Mouse (Mus musculus) kidney, postnatal 25 days (tissue): ENCODE measurements around the gene Palm3.

ENCODE experiments used
- DNase-seq, 2 experiments: peaks; one replicate each; pipeline ENCODE4 v3.0.0; 2021; ENCODE audit warnings: mixed read lengths in 2 of 2

Palm3 gene

DNA sequence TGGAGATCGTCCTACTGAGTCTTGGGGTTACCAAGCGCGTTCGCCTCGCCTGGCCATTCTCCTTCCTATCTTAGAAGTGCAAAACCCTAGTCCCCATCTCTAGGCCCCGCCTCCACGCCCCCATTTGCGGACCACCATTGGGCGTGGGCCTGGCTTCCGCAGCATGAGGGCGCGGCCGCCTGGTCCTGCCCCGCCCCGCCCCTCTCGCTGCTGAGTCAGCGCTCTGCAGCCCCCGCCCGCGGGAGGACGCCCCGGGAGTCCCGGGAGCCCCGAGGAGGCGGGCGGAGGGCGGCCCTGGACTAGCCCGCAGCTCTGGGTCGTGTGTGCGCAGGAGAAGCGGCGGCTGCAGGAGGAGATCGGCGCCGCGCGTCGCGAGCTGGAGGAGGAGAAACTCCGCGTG lies 4.6 kb downstream of the Palm3 start:
- peak in 1 of 2 experiments; percentile 32 for DNase-seq

DNA sequence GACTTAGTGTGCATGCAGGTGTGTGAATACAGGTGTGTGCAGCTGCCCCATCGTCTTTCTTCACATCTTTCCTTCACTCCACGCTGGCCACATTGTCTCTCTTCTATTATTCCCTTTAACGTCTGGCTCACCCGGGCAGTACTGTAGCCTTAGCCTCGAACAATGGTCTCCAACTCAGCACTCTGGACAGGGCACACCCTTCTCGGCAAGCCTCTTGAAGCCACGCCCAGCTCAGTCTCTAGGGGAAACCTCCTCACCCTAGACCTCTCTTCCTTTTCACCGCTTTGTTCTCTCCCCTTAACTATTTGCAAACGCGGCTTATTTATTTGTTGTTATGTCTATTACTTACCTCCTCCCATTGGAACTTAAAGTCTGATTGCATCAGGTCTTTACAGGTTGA lies 6.2 kb downstream of the Palm3 start:
- DNase-seq: no peak

DNA sequence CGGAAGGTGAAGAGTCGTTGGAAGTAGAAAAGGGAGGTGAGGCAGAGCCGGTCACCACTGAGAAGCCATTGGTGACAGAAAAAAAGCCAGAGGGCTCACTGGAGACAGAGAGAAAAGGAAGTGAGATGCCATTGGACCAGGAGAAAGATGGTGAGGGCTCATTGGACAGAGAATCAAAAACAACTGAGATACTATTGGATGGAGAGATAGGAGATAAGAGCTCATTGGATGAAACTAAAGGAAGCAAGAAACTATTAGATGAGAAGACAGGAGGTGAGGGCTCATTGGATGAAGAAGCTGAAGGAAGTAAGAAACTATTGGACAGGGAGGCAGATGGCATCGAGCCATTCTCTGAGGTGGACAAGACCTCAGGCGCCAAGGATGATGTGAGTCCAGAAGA lies 8.0 kb downstream of the Palm3 start:
- no peak for DNase-seq

DNA sequence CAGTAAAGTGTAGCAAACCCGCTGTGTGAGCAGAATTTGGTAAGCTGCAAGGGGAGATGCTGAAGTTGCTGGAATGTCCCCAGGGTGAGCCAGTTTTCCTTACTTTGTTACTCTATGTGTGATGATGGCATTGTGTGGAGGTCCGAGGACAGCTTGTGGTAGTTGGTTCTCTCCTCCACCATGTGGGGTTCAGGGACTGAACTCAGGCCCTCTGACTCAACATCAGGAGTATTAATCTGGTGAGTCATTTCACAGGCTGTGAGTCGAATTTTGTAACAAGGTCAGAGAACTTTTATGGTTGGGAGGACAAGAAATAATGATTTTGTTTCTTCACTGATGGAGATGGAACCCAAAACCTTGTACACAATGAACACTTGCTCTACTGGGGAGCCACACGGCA lies 11.5 kb downstream of the Palm3 start:
- no peak for DNase-seq

DNA sequence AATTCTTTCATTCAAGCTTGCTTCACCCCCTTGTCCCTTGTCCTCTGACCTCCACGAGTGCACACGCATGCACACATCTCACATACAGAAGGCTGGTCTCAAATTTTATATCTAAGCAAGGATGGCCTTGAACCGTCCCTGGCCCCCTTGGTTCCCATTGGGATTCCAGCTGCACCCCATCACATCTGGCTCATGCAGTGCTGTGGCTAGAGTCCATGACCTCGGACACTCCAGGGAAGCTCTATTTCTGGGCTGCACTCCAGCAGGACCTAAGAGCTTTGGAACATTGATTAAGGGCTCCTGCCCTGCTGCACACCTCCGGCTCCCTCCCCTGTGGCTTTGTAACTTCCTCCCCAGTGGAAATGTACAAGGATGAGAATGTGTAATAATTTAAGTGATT lies 16.7 kb downstream of the Palm3 start:
- peak; percentile 32 to 58 for DNase-seq

DNA sequence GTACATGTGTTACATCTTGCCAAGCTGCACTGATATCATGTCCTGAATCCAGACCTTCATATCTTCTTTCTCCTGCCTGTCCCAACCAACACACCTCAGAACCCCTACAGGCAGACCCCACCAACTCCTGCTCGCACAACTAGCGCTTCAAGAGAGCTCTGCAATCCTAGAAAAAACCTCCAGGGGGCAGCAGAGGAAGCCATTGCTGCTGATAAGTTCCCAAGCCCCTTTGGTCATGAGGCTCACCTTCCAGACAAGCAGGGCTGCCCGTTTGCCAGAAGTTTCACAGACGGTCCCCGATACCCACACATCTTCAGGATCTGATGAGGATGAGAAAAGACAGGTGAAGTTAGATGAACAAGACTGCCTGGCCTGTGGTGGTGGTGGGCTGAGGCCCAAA lies 17.8 kb downstream of the Palm3 start:
- peak; percentile 73 to 85 for DNase-seq

DNA sequence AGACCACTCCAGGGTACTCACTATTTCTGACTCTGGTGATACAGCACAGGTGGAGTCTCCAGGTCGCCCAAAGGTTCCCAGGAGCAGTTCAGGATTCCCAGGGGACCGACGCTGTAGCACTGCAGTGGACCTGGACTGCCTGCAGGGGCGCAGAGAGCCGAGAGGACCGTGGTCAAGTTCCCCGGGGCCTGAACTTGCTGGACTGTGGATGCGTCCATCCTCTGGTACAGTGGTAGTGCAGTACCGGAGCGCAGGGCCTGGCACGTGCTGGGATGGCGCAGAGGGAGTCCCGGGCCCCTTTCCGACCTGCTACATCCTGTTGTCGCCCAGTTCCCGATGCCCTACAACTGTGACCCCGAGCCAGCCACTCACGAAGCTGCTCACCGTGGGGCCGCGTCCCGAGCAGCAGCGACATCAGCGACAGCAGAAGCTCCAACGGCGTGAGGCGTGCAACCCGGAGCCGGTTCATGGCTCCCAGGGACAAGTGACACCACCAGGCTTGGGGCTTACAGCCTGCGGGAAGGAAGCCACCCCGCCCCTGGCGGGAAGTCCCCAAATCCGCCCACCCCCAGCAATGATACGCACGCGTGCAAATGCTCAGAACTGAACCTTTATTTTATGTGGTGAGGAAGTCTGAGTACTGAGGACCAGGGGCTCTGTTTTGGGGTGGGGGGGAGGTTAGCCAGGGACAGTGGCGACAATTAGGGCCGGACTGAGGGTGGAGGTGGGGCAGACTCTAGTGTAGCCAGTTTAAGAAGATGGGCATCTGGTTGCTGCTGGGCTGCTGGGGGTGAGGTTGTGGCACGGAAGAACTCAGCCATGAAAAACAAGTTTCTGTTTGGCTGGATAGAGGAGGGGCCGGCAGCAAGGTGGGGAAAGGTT lies 21.0 kb downstream of the Palm3 start, which contains the start of gene Il27ra:
Gene Il27ra (minus strand): TSS at position 524 of the 882 bp plus-strand sequence.
- peak; percentile 81 to 86 for DNase-seq

DNA sequence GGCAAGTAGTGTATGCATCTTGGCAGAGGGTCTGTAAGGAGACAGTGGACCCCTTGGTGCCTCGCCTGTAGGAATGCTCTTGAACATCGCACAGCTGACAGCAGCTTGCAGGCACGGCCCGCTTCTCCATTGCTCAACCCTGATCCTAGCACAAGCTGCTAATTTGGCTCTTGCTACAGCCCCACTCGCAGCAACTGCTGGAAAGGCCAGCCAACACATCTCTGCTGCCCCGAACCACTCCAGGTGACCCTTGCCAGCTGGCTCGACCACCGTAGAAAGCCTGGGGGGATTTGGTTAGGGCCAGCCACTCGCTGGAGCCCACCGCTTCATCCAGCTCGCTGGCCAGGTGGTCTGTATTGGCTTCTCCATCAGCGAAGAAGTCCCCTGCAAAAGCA lies 21.7 kb downstream of the Palm3 start:
- DNase-seq: no peak

DNA sequence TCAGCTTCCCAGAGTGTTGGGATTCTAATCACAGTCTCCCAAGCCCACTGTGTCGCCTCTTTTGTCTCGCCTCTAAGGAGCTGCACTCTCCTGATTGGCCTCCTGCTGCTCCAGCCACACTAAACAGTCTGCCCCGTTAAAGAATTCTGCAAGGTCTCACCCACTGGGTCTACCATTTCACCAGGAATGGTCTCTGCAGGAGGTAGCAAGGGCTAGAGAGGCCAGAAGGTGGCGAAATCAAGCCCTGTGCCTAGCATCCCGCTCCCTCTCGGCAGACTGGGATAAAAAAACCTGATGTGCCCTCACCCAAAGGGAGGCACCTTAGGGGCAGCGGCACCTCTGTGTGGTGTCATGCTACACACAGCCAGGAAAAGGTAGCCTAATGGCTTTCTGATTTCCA lies 22.8 kb downstream of the Palm3 start:
- no peak for DNase-seq

DNA sequence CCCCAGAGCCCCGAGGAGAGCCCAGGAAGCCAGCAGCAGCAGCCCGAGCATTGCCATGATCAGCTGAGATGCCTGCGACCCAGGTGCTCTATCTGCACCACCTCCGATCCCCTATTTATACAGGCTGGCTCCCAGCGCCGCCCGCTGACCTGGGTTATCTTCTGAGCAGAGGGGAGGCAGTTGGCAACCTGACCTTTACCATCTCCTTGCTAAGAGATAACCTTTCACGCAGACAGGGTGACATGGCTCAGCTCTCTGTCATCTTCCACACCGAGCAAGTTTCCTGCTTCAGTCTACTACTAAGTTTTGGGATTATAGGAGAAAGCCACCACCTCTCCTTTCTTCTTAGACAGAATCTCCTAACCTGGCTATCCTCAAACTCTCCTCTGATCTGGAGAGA lies 23.6 kb downstream of the Palm3 start, which contains the start of gene Rln3:
Gene Rln3 (minus strand): TSS at position 101 of the 400 bp plus-strand sequence.
- DNase-seq: no peak

DNA sequence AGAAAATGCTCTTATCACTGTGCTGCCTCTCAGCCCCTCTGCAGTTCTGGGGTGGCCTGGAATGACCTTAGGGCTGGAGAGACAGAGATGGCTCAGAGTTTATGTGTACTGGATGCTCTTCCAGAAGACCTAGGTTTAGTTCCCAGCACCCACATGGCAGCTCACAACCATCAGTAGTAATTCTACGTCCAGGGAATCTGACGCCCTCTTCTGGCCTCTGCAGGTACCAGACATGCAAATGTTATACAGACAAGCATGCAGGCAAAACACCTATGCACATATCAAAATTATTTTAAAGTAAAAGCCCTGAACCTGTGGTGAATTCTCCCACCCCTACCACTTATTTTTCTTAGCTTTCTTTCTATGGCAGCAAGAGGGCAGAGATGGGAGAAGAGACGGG lies 25.2 kb downstream of the Palm3 start:
- DNase-seq: no peak

DNA sequence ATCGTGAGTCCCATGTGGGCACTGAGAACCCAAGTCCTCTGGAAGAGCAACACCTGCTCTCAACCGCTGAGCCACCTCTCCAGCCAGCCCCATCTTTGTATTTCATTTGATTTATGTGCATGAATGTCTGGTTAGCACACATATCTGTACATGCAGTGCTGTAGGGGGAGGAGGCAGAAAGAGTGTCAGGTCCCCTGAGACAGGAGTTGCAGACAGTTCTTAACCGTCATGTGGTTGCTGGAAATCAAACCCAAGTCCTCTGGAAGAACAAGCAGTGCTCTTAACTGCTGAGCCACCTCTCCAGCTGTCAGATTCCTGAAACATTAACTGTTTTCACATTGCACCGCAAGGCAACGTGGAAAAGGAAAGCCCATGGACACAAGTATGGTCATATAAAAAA lies 26.9 kb downstream of the Palm3 start:
- no peak for DNase-seq

DNA sequence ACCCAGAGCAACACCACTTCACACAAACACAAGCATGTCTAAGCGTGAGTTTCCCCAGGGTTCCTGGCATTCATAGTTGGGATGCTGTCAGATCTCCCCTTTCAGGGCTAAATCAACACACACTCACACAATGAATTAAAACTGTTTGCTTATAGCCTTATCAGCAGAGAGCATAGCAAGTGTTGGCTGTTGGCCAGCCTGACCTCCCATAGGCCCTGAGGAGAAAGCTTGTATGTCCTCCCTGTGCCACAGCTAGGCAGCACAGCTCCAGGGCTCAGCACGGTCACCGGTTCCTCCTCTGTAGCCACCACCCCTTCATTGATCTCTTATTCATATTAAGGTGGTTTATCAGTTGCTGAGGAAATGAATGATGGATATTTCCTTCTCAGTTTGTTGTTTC lies 31.5 kb downstream of the Palm3 start:
- no peak for DNase-seq

DNA sequence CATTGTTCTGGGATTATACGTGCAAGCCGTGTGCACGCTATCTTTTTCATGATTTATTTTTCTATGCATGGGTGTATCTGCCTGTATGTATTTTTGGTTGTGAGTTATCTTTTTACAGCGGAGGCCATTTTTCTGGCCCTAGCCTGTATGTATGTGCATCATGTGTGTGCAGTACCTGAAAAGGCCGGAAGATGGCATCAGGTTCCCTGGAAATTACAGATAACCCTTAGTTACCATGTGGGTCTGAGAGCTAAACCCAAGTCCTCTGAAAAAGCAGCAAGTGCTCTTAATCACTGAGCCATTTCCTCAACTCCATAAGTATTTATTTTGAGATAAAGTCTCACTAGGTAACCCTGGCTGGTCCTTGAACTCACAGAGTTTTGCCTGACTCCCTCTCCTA lies 32.0 kb downstream of the Palm3 start:
- DNase-seq: no peak

DNA sequence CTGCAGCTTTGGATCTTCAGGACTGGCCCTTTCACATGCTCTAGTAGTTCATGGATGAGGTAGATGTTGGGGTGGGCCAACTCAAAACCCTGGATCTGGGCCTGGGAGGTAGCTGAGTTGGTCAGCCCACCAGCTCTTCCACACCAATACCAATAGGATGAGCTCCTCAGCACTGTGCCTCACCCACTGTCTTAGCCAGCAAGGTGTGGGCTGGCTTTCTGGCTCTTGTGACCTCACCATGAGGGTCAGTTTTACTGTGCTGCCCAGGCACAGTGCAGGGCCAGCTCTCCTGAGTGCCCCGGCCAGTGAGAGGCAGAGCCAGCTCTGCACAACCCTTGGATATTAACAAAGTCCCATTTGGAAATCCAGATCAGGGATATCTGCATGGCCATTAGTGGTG lies 36.6 kb downstream of the Palm3 start:
- DNase-seq: no peak

DNA sequence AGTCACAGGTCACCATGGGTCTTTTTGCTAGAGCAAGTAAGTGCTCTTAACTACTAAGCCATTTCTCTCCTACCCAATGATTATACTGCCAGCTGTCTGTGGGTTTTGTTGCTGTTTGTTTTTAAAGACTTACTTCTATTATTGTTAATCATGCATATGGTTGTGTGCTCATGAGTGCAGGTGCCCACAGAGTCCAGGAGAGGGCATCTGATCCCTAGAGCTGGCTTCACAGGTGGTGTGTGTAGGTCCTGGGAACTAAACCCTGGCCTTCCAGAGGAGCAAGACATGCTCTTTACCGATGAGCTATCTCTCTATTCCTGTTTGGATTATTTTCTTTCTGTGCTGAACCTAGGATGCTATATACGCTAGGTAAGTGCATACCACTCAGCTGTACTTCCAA lies 38.0 kb downstream of the Palm3 start:
- no peak for DNase-seq

DNA sequence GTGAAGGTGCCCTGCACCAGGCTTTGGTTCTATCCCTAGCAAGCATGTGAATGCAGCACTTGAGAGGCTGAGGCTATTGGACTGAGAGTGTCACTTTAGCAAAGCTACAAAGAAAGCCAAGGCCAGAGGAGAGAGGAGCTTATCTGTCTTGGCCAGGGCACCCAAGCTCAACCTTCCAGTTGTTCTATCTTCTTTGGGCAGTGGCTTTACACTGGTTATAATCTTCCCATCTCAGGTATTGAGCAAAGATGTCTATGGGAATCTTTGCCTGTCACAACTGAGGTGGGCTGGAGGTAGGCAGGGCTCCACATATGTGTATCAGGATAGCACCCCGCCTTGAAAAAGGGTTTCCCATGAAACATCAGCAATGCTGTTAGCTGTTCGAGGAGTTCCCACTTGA lies 39.0 kb downstream of the Palm3 start:
- no peak for DNase-seq

DNA sequence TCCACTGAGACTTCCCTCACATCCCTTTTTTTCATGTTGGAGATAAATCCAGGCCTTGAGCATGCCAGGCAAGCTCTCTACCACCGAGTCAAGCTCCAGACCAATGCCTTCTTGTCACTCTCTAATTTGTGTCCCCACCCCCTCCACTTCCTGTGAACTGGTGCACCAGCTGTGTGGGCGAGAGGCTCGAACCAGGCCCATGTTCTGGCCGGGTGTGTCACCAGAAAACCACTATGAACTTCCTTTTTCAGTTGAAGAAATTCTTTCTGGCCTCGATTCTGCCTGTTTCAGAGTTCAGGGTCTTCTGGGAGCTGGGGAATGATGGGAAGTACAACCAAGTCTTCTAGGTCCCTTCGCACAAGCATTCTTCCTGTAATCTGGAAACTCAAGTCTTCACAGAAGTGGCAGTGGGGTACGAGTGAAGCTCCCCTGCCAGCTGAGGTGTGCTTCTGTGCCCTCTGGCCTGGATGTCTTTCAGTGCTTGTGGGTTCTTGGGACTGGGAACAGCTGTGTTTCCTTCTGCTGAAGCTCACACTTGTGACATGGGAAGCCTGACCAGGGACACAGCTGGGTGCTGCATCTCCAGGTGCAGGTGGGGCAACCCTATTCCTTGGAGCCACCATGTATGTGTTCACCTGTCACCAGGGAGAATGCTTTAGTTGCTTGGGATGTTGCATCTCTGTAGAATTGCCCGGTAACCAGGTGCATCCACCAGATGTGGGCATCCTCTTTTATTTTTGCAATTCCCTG lies 42.8 kb downstream of the Palm3 start:
- no peak for DNase-seq

DNA sequence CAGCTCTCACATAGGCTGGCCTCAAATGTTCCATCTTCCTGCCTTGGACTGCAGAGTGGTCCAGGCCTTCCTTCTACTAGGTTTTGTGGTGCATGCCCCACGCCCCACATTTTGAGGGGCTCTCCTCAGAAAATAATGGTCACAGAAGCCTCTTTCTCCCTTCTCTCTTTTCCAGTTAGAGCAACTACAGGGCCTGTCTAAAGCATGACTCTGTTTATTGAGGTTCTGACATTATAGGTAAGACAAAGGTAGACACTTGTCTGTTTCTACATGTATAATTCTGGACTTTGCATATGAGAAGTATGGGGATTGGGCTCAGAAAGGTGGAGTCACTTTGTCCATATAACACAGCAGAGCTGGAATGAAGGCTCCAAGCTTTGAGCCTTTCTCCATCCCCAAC lies 43.8 kb downstream of the Palm3 start, which contains the start of gene Gm10643:
Gene Gm10643 (minus strand): TSS at position 101 of the 400 bp plus-strand sequence.
- DNase-seq: no peak

DNA sequence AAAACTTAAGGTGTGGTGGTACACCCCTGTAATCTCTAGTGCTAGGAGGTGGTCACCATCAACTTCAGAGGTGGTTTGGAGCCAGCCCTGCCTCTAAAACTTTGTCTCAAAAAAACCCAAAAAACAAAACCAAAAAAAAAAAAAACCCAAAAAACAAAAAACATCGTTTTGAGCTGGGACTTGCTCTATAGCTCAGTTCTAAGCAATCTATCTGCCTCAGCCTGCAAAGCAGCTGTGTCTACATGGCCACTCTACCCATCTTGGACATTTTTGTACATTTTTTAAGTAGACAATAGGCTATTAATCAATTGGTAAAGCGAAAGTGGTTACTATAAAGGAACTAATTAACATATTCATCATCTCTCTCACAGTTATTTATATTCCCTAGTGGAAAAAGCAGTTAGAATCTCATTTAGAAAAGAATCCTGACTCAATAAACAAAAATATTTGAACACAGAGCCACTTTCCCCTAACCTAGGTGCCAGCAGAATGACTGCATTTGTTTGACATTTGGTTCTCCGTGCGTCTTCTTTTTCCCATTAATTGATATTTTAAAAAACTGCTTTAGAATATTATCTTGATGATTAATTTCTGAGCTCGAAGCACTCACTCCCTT lies 44.3 kb downstream of the Palm3 start:
- DNase-seq: no peak

DNA sequence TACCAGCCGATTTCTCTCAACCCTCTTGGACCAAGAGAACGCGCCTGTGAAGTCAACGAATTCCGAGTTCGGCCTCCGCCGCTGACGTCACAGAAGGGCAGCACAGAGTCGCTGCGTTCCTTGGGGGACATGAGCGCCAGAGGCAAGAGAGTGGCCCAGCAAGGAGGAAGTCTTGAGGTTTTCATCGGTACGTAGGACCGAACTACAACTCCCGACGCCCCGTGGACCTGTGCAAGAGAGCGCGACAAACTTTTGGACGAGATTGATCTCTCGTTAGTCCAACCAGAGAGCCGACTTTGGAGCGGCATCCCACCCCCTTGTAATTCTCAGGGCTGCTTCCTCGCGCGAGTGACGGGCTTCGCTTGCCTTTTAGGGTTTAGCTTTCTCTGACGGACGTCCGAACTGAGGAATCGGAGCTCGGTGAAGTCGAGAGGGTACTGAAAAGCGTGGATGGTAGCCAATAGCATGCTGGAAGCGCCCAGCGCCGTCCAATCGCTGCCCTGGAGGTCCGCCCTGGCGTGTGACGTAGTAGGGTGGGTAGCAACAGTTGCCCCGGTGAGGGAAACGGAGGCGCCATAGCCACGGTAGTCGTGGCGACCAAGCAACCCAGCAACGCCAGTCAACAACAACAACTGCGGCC lies 45.1 kb downstream of the Palm3 start, which contains the start of gene Rfx1:
Gene Rfx1 (plus strand): TSS at position 544 of the 640 bp plus-strand sequence.
- peak; percentile 100 for DNase-seq

DNA sequence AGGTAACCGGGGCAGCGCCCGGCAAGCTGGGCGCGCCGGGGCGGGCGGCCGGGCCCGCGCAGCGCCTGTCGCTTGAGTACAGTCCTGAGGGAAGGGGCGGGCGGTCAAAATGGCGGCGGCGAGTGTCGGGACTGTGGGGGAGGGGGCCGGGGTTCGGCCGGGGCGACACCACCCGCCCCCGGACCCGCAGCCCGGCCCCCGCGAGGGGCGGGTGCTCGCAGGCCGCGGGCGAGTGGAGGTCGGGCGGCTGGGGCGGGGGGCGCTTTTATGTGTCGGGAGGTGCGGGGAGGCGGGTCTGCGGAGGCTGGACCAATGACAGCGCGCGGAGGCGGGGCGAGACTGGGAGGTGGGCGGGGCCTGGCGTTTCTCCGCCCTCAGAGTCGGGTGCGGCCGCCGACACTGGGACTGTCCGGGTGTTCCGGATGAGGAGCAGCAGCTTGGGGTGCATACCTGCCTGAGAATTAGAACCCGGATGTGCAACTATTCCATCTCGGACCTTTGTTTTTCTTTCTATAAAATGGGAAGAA lies 45.8 kb downstream of the Palm3 start:
- DNase-seq: peak; percentile 97 to 98

DNA sequence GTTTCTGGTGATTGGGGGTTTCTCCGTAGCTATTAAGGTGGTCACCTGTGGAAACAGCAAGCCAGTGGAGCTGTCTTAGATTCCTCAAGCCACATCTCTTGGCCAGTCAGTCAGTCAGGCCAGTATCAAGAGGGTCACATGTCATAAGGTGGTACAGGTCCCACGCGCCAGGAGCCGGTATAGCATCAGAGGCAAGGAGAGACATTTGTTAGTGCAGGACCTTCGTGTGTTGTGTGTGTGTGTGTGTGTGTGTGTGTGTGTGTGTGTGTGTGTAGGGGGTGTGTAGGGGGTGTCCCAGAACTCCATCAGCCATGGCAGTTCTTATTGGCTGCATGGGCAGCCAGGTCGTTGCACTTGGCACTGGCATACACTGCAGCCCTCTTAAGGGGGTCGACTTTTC lies 46.6 kb downstream of the Palm3 start:
- no peak for DNase-seq
